Mouse (Mus musculus) bone marrow, adult 2 months (tissue): ENCODE measurements around the gene Chst10. TPM values are rescaled to one million over a fixed set of nuclear protein-coding genes. Genes with fewer than 3 reads are reported as not detected.

Experiments
- H3K27ac ChIP-seq: fragments of 200-500 bp; 2 replicates; pipeline ENCODE4 v1.5.1; 2012; ENCODE audit warnings: low read depth, mild to moderate bottlenecking, control low read depth, inconsistent platforms, low read length; ENCODE audit not compliant: control insufficient read depth, poor library complexity, insufficient read depth
- H3K4me1 ChIP-seq: fragments of 200-500 bp; 2 replicates; pipeline ENCODE4 v1.6.1; 2011; ENCODE audit warnings: low read length; ENCODE audit not compliant: control insufficient read depth, insufficient read depth
- H3K4me3 ChIP-seq: fragments of 200-500 bp; replicated peaks from 2 replicates; pipeline ENCODE3; 2011; ENCODE audit warnings: mild to moderate bottlenecking, low read depth, low read length, control low read depth; ENCODE audit not compliant: control insufficient read depth
- CTCF ChIP-seq: fragments of 200-500 bp; IDR thresholded peaks from 2 replicates; pipeline ENCODE4 v1.5.1; 2011; ENCODE audit warnings: low read length, control low read depth; ENCODE audit not compliant: control insufficient read depth, insufficient read depth
- POLR2A ChIP-seq: fragments of 200-500 bp; IDR thresholded peaks from 2 replicates; pipeline ENCODE4 v1.6.1; 2011; ENCODE audit warnings: low read depth, mild to moderate bottlenecking, control low read depth, low read length, borderline replicate concordance; ENCODE audit not compliant: control insufficient read depth
- WGBS: fragments of 180-500 bp; shearing (Covaris S2); methylation state at CpG from one replicate; pipeline ENCODE4 v1.1.7; 2018; 5-methylcytosine and 5-hydroxymethylcytosine counted together
- polyA plus RNA-seq: library from polyadenylated mRNA; stranded (reverse); fragments of >200 nt; gene quantifications from 2 replicates; pipeline ENCODE4 v1.2.4, GENCODE M21; 2011; ENCODE audit warnings: low replicate concordance; ENCODE audit not compliant: missing spikeins, insufficient read depth, insufficient read length

Chst10 gene
- polyA plus RNA-seq, 1 experiment = 7.1 TPM

GRCm38 (mm10) chr1:38817671-38818070 lies 80.3 kb downstream of the Chst10 start:
- TF ChIP-seq POLR2A (no peak), CTCF (no peak)

GRCm38 (mm10) chr1:38817268-38817667 lies 80.7 kb downstream of the Chst10 start:
- Histone ChIP-seq H3K4me1 (no peaks in the 10 kb centered on the region), H3K4me3 (no peak overlapping the region), H3K27ac (no peak overlapping the region)
- 70% methylated on average over 9 of the region's 9 CpGs for WGBS
- TF ChIP-seq CTCF (no peak), POLR2A (no peak)

More at GRCm38 (mm10) chr1:38817671-38818070, 80.3 kb downstream of the Chst10 start:
- no peaks in the 10 kb centered on the region for H3K4me1 ChIP-seq
- no peak overlapping the region for H3K27ac ChIP-seq
- no peak overlapping the region for H3K4me3 ChIP-seq
- 57% methylated on average over 3 of the region's 3 CpGs for WGBS

GRCm38 (mm10) chr1:38816306-38816705 lies 81.7 kb downstream of the Chst10 start:
- Histone ChIP-seq H3K4me1 (no peaks in the 10 kb centered on the region), H3K4me3 (no peak overlapping the region), H3K27ac (no peak overlapping the region)
- WGBS = 68% methylated on average over 4 of the region's 4 CpGs
- no peak for TF ChIP-seq POLR2A
- no peak for TF ChIP-seq CTCF

Other genes with a start within 250 kb of the Chst10 start
- gene Aff3, start 233.2 kb downstream of the Chst10 start, polyA plus RNA-seq = 20.5 and 21.5 TPM in 2 replicates
- gene Lonrf2, start 61.5 kb downstream of the Chst10 start, polyA plus RNA-seq = 0.59 and 0.72 TPM in 2 replicates
- gene Nms, start 41.0 kb upstream of the Chst10 start, polyA plus RNA-seq = not detected in 2 replicates
- gene Pdcl3, start 87.4 kb upstream of the Chst10 start, polyA plus RNA-seq = 16.4 and 37.6 TPM in 2 replicates